Mouse (Mus musculus) CH12.LX (cell line): ENCODE measurements at regions not wholly inside any gene's neighbourhood (a gene's known extent, or its start where the extent isn't known, plus 50 kb on each side); places are given as distances from the start of the nearest gene placed in this dataset.
A peak's percentile ranks its signal among the peaks of the same experiment; 100 is the strongest.

Source experiments
- CHD1 ChIP-seq: IDR thresholded peaks from 2 replicates; pipeline ENCODE4 v1.6.1; 2012; ENCODE audit warnings: low read depth, low read length, improper control_type of control experiment, inconsistent platforms
- CTCF ChIP-seq, 2 experiments: IDR thresholded peaks in 1 of 2; conservative IDR thresholded peaks in 1 of 2; 2 replicates each; pipeline ENCODE4 v1.5.1; 2011 to 2012; ENCODE audit warnings: low read depth in 2 of 2, low read length in 2 of 2, improper control_type of control experiment in 1 of 2, inconsistent platforms in 1 of 2, mild to moderate bottlenecking in 1 of 2, moderate library complexity in 1 of 2
- E2F4 ChIP-seq: IDR thresholded peaks from 2 replicates; pipeline ENCODE4 v1.6.1; 2011; ENCODE audit warnings: low read depth, low read length, improper control_type of control experiment; ENCODE audit not compliant: insufficient replicate concordance
- EP300 ChIP-seq: IDR thresholded peaks from 2 replicates; pipeline ENCODE4 v1.6.1; 2011; ENCODE audit warnings: low read length, improper control_type of control experiment
- JUN ChIP-seq: IDR thresholded peaks from 2 replicates; pipeline ENCODE4 v1.6.1; 2011; ENCODE audit warnings: low read depth, mild to moderate bottlenecking, low read length, improper control_type of control experiment, moderate library complexity; ENCODE audit not compliant: insufficient read depth
- MAX ChIP-seq: IDR thresholded peaks from 2 replicates; pipeline ENCODE4 v1.6.1; 2011; ENCODE audit warnings: low read length, improper control_type of control experiment
- MXI1 ChIP-seq: IDR thresholded peaks from 2 replicates; pipeline ENCODE4 v1.6.1; 2011; ENCODE audit warnings: mild to moderate bottlenecking, low read depth, low read length, improper control_type of control experiment
- POLR2A ChIP-seq: IDR thresholded peaks from 2 replicates; pipeline ENCODE4 v1.6.1; 2011; ENCODE audit warnings: low read depth, mild to moderate bottlenecking, improper control_type of control experiment, low read length
- ZC3H11A ChIP-seq: IDR thresholded peaks from 2 replicates; pipeline ENCODE4 v1.6.1; 2012; ENCODE audit warnings: low read depth, mild to moderate bottlenecking, inconsistent platforms, low read length, improper control_type of control experiment
- ZKSCAN1 ChIP-seq: IDR thresholded peaks from 2 replicates; pipeline ENCODE4 v1.6.1; 2012; ENCODE audit warnings: low read depth, inconsistent platforms, low read length, improper control_type of control experiment, borderline replicate concordance
- ZNF384 ChIP-seq: IDR thresholded peaks from 2 replicates; pipeline ENCODE4 v1.6.1; 2012; ENCODE audit warnings: low read depth, low read length, improper control_type of control experiment, inconsistent platforms

DNA sequence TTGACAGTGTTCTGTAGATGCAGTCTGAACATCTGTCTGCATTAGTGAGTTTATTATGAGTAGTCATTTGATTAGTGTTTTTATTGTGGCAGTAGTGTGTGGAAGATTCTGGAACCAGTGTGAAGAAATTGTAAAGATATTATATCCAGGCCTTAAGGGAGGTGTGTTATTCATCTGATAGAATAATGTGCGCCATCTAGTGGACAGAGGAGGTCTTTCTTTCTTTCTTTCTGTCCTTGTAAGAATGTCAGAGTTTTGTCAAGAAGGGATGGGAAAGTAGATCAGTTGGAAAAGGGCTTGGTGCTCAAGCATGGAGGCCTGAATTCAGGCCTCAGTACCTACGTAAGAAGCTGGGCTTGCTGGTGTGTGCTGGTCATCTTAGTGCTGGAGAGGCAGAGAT is 84.8 kb upstream of the Wdr11 start:
- no peak for TF ChIP-seq E2F4
- no peak for TF ChIP-seq CHD1
- TF ChIP-seq CTCF (conservative IDR thresholded peaks at IDR 0.05 in 1 of 2, IDR thresholded peaks at IDR 0.05 in 1 of 2; ENCODE audit: low read depth in 2 of 2, low read length in 2 of 2): peak; percentile 36 to 67; a peak in 2 of 4 replicates
- no peak for TF ChIP-seq JUN
- TF ChIP-seq POLR2A: no peak
- TF ChIP-seq ZKSCAN1: no peak
- TF ChIP-seq MAX: no peak
- TF ChIP-seq ZNF384: no peak
- TF ChIP-seq MXI1: no peak
- no peak for TF ChIP-seq ZC3H11A
- TF ChIP-seq EP300: no peak
